Mouse (Mus musculus) thymus, postnatal 36 days (tissue): Measurements from ENCODE around the gene Sypl.
A peak's percentile ranks its signal among the peaks of the same experiment; 100 is the strongest.

ENCODE experiments used
- DNase-seq, 2 experiments: peaks; one replicate each; pipeline ENCODE4 v3.0.0; 2022; ENCODE audit warnings: mixed read lengths in 2 of 2

The Sypl gene

GRCm38 (mm10) chr12:32953596-32954215, at the start of gene Sypl:
Gene Sypl (plus strand): TSS chr12:32953891.
- DNase-seq = peak; percentile 92 to 95

DNA sequence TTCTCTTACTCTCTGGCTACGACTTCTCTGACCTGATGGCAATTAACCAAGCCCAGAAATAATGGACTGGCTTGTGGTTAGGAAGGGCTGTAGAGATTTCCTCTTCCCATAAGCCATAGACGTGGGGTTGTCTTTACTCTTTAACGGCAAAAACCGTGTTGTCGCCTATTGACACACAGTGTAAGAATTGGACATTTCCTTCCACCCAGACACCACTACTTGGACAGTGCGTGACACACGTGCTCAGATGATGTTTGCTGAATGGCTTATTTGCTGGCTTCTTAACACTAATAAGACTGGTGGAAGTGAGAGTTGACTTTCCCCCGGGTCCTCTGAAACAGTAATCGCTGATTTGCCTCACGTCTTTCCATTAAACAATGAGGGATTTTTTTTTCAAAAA, 44.0 kb upstream of the Sypl start:
- no peak for DNase-seq

DNA sequence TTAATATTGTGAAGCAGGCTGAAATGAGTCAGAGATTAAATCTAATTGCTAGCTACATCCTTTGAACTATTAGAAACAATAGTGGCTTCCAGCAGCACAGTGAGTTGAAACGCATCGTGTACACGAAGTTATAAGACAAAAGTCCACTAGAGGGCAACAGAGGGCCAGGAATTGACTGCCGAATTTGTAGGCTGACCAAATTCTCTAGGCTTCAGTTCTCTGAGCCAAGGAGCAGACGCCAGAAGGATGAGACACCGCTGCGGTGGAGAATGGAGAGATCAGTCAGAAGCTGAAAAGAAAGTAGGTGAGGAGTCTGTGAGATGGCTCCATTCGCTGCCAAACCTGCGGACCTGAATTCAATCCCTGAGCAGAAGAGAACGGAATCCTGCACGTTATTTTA, 43.6 kb upstream of the Sypl start:
- DNase-seq = peak in 1 of 2 experiments; percentile 22

GRCm38 (mm10) chr12:32910560-32911194, 43.0 kb upstream of the Sypl start:
- DNase-seq = peak; percentile 25 to 26

GRCm38 (mm10) chr12:32911569-32911968, 42.1 kb upstream of the Sypl start:
- no peak for DNase-seq

DNA sequence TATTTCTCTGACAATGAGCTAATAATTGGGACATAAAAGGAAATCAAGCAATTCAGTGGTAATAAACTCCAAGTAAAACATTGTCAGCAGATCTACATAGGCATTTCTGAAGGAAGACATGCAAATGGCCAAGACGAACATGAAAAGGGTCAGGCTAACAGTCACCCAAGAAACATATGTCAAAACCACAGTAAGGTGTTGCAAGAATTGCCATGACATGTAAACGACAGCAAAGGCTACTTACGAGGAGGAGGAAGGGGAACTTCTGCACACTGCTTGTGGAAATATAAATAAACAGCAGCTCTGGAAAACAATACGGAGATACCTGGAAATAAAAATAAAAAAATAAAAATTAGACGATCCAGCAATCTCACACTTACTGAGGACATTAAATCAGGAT, 40.9 kb upstream of the Sypl start:
- no peak for DNase-seq

DNA sequence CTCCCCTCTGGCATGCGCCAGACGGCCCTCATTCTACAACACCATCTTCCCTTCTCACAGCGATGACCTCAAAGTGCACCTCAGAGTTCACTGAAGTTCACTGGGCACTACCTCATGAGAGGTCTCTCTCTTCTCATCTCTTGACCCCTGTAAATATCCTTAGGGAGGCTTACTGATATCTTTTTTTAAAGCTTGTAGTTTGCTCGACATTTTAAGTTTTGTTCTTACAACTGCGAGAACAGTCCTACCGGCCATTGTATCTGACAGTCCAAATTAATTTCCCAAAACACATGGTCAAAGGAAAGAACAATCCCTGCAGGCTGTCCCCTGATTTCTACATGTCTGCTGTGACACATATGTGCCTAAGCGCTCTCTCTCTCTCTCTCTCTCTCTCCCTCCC, 35.0 kb upstream of the Sypl start:
- no peak for DNase-seq

GRCm38 (mm10) chr12:32919091-32919490, 34.6 kb upstream of the Sypl start:
- DNase-seq = no peak

DNA sequence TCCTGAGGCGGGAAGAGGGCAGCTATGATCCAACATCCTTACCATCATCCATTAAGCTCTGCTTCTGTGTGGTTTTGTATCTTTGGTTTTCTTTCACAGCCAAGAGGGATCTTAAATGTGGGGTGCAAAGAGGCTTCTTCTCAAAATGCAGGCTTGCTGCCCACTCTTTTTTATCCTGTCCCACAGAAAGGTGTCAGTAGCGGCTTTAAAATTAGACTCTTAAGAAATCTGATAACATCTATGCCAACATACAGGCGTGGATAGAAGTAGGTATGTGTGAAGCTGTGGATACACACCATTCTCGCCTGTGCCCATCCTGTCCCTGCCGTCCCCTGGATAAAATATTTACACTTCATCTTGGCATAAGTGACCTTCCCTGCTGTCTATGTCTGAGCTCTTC, 34.2 kb upstream of the Sypl start:
- no peak for DNase-seq

GRCm38 (mm10) chr12:32920185-32920788, 33.4 kb upstream of the Sypl start:
- DNase-seq = peak; percentile 65 to 71

- no peak for DNase-seq
Observed at GRCm38 (mm10) chr12:32921071-32921470, 32.6 kb upstream of the Sypl start.

DNA sequence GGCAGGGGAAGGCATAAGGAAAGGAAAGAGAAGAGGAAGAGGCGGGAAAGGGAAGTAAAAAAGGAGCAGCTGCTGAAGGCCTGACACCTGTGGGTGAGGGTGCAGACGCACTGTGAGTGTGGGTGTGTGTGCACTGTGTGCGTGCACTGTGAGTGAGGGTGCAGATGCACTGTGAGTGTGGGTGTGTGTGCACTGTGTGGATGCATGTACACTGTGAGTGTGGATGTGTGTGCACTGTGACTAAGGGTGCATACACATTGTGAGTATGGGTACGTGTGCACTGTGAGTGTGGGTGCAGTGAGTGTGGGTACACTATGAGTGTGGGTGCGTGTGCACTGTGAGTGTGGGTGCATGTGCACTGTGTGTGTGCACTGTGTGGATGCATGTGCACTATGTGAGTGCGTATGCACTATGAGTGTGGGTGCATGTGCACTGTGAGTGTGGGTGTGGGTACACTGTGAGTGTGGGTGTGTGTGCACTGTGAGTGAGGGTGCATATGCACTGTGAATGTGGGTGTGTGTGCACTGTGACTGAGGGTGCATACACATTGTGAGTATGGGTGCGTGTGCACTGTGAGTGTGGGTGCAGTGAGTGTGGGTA, 32.1 kb upstream of the Sypl start:
- DNase-seq = no peak

DNA sequence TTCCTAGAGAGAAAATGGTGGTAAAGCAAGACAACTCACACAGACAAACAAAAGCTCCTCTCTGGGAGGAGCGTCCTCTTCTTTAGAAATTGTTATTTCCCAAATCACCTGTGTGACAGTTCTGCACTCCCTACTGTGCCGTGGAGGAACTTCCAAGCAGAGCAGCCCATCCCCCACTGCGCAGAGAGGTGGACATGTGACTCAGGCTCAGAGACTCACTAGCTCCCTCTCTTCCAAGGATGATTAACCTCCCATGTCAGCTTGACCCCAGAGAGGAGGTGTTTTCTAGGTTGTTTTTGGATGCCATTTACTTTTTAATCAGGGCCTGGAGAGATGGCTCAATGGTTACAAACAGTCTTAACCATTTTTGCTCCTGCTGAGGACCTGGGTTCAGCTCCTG, 29.4 kb upstream of the Sypl start:
- DNase-seq = no peak

GRCm38 (mm10) chr12:32926331-32927172, 27.1 kb upstream of the Sypl start:
- DNase-seq = no peak

GRCm38 (mm10) chr12:32927231-32927835, 26.4 kb upstream of the Sypl start:
- DNase-seq = no peak

- DNase-seq = no peak
Observed at GRCm38 (mm10) chr12:32928180-32928579, 25.5 kb upstream of the Sypl start.

GRCm38 (mm10) chr12:32929831-32930513, 23.7 kb upstream of the Sypl start:
- DNase-seq = no peak

DNA sequence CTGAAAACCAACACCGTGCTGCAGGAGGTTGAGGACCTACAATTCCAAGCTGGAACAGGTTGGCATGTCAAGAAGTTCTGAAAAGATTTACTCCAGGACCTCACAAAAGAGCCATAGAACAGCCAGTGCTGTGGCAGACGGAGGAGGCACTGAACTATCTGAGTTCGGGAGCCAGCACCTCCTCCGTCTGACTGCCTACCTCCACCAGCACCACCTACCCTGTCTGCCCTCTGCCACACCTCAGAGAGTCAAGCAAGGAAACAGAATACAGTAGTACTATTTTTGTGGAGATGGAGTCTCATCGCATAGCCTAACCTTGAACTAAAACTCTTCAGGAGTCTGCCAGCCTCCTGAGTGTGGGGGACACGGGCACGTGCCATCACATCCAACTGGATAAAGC, 23.1 kb upstream of the Sypl start:
- DNase-seq = no peak

- no peak for DNase-seq
Observed at GRCm38 (mm10) chr12:32936246-32936946, 17.3 kb upstream of the Sypl start.

DNA sequence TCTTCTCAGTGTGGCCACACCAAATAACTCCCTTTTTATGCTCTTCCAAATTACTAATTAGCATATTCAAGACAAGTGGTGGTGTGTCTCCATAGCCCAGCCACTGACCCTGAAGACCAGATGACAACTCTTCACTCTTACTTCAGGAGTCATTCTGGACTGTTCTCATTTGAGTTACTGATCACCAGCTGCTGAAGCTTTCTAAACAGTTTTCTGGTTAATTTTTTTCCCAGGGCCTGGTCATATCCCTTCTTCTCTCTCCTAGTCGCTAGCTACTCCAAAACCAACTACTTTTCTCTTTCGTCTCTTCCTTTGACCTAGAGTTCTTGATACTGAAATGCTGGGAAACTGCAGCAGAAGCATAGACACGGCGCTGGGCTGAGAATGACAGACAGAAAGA, 12.6 kb upstream of the Sypl start:
- DNase-seq = no peak

DNA sequence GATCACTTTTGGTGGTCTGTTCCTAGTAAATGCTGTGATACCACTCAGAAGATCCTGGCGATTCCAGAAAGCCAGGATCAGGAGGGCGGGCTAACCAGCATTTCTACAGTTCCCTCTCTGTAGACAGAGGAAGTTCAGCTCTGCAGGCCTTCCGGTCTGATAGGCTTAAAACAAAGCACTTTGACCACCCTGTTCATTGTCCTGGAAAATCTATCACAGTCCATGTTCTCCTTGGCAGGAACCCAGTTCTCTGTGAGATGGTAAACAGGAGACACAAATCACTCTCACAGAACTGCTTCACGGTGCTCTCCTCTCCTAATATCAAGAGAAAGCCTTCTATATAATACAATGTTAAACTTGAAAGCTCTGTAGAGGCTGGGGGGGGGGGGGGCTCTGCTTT, 10.3 kb upstream of the Sypl start:
- DNase-seq = no peak
